Mouse (Mus musculus) heart, postnatal 4 days (tissue): ENCODE measurements around the gene Tfcp2. TPM values are rescaled to one million over a fixed set of nuclear protein-coding genes. Genes with fewer than 3 reads are reported as not detected.
"Not testable (repeated sequence)": the region's sequence is repeated elsewhere in the genome, so short reads cannot be mapped to it uniquely, and the experiment has no call there.

ENCODE experiments used
- DNase-seq: peaks from one replicate; pipeline ENCODE4 v3.0.0; 2021
- total RNA-seq, 2 experiments: library from RNA; stranded (reverse); gene quantifications; 2 replicates each; pipeline ENCODE4 v1.2.3; 2021

The Tfcp2 gene
- total RNA-seq, 2 experiments from 2014 or later, result 14.4 to 14.6 TPM

DNA sequence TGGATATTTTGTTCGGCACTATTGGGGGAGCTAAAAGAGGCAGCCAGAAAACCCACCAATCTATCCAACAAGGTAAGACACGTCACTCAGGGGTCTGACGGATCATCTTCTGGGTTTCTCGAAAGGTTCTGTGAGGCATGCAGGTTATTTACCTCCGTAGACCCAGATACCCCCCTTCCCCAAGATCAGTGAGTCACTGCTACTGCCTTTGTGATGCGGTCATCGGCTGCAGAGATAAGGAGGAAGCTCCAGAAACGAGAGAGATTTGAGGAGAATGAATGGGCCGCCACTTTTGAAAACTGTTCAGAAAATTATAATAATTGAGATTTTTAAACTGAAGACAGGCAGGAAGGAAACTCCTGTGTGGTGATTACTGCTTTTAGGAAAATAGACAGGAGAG lies 4.6 kb upstream of the Tfcp2 start:
- DNase-seq, result no peak

- peak; percentile 56 for DNase-seq
Observed at GRCm38 (mm10) chr15:100555965-100556364, 4.2 kb upstream of the Tfcp2 start.

- peak; percentile 31 for DNase-seq
Observed at GRCm38 (mm10) chr15:100550280-100550679, 1.5 kb downstream of the Tfcp2 start.

DNA sequence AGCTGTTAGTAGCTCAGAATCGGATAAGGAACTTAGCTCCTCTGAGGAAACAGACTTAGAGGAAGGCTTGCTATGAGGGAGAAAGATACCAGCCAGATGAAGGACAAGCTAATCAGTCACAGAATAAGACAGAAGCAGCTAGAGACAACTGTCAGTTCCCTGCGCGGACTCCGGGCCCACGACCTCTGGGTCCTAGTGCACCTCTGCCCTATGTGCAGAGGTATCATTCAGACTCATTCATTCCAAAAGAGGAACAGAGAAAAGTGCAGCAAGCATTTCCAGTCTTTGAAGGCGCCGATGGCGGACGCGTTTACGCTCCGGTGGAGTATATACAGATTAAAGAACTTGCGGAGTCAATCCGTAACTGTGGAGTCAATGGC lies 8.2 kb downstream of the Tfcp2 start:
- DNase-seq, result not testable (repeated sequence)

DNA sequence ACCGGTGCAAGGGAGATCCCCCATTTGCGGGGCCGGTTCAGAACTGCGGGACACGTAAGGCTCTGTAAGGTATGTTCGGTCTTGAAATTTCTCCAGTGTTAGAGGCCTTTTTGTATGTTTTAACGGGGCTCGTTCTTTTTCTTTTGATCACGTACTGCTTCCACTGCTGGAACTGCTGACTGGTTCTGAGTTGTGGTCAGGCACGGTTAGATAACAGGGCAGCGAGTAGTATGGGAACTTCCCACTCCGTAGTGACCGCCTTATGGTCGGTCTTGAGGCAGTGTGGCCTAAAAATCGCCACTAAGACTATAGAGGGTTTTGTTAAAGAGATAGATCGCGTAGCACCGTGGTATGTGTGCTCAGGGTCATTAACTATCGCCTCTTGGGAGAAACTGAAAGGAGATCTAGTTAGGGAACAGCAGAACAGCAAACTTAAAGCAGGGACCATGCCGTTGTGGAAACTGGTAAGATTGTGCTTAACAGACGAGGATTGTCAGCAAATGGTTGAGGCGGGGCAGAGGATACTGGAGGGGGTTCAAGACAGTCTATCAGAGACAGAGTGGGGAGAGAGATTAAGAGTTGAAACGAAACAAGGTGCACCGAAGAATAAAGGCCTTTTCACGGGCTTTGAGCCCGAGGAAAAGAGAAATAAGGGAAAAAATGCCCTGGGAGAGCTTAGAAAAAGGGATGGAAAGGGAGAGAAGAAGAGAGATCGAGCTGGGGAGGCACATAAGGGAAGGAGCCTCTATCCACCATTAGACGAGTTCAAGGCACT lies 8.7 kb downstream of the Tfcp2 start:
- DNase-seq, result not testable (repeated sequence)

- no peak for DNase-seq
Observed at GRCm38 (mm10) chr15:100541426-100541825, 10.4 kb downstream of the Tfcp2 start.

GRCm38 (mm10) chr15:100541001-100541400 lies 10.8 kb downstream of the Tfcp2 start:
- DNase-seq, result not testable (repeated sequence)

DNA sequence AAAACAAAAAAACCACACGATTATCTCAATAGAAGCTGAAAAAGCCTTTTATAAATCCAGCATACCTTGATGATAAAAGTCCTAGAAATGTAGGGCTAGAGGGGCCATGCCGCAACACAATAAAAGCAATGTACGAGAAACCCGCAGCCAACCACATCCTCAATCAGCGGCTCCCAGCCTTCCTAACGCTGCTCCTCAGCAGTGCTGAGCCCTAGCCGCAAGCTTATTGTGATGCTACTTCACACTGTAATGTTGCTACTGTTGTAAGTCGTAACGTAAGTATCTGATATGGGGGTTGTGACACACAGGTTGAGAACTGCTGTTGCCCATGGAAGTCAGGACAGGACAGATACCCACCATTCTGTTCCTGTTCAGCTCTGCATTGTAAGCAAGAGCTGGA lies 12.4 kb downstream of the Tfcp2 start:
- DNase-seq, result no peak

GRCm38 (mm10) chr15:100537913-100538312 lies 13.9 kb downstream of the Tfcp2 start:
- DNase-seq, result peak; percentile 19

- no peak for DNase-seq
Observed at GRCm38 (mm10) chr15:100527900-100528299, 23.9 kb downstream of the Tfcp2 start.

GRCm38 (mm10) chr15:100525405-100525804 lies 26.4 kb downstream of the Tfcp2 start:
- no peak for DNase-seq

GRCm38 (mm10) chr15:100520306-100520705 lies 31.5 kb downstream of the Tfcp2 start:
- no peak for DNase-seq

GRCm38 (mm10) chr15:100515121-100515520 lies 36.7 kb downstream of the Tfcp2 start:
- no peak for DNase-seq

GRCm38 (mm10) chr15:100513387-100513786 lies 38.4 kb downstream of the Tfcp2 start:
- no peak for DNase-seq

- no peak for DNase-seq
Observed at GRCm38 (mm10) chr15:100510072-100510471, 41.7 kb downstream of the Tfcp2 start.

DNA sequence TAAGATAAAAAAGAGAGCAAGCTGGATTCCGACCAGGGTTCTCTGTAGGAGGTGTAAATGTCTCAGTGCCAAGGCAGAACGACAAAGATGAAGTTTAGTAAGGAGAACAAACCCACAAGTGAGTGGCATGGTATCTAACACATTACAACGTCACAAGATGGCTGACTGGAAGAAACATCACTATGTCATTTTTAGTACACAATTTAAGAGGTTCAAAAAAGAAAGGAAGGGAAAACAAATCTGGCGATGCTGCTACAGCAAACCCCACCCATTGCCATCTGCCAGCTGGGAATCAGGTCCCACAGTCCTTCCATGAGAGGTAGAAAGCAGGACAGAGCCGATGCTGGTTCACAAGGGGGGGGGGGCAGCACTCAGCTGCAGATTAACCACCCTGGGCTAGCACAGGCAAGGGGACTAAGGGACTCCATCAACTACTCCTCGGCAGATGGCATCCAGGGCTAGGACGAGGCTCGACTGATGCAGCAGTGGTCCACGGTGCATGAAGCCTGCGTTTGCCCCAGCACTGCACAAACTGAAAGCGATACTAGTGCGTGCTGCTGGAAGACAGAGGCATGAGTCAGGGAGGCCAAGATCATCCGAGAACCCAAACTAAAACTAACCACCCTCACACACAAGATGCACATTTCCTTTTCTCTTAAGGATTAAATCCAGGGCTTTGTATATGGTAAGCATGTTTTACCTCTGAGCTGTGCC lies 43.2 kb downstream of the Tfcp2 start:
- DNase-seq, result no peak

- not testable (repeated sequence) for DNase-seq
Observed at GRCm38 (mm10) chr15:100499506-100499905, 52.3 kb downstream of the Tfcp2 start.

DNA sequence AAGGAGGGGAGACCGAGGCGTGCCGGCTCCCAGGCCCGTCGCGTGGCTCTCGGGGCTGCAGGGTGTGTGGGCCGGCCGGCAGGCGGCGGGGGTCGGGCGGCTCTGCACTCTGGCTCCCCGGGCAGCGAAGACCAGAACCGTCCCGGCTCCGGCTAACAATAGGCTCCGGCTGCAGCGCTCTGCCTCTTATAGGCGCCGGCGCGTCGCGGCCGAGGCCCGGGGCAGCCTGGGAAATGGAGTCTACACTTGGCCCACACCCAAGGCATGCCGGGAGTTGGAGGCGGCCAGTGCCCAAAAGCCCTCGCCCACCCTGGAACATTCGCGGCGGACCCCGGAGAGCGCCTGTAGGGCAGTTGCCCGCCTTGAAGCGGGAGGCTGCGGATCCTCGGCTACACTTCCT lies 56.7 kb downstream of the Tfcp2 start, which contains the start of gene Csrnp2:
Gene Csrnp2, minus strand, starts transcription at position 387 of the 400 bp plus-strand sequence.
- DNase-seq, result peak; percentile 96

- peak; percentile 64 for DNase-seq
Observed at GRCm38 (mm10) chr15:100494647-100495046, 57.2 kb downstream of the Tfcp2 start.

DNA sequence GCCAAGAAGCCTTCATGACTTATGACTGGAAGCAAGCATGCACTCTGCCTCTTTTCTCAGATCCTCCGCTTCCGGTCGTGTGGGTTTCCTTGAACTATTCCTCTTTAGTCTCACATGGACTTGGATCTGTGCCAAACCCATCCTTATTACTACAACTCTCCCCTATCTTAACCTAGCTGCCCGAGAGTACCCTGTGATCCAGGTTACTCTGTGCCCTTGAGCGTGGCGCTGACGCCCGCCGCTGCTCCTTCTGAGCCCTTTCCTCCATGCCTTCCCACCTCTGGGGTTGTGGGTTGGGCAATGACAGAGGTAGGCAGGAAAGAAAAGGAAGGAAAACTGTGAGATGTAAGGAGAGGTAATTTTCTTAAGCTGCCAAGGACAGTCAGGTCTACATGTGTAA lies 59.8 kb downstream of the Tfcp2 start:
- DNase-seq, result peak; percentile 12

DNA sequence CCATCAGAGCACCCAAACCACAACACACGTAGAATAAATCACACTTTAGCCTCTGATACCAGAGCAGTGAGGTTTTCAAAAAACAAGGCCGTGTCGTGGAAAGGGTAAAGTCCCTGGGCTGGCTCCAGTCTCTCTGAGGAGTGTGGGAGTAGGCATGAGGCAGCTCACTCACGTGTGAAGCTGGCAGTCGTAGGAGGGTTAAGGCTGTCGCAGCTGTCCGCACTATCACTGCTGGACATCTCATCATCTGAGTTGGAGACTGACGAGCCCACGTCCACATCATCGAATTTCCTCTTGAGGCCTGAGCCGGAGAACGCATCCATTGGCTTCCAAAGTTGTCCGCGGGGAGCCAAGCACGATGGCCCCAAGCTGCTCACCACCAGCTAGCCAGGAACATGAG lies 62.5 kb downstream of the Tfcp2 start:
- DNase-seq, result no peak

- DNase-seq, result not testable (repeated sequence)
Observed at GRCm38 (mm10) chr15:100488297-100488696, 63.5 kb downstream of the Tfcp2 start.

DNA sequence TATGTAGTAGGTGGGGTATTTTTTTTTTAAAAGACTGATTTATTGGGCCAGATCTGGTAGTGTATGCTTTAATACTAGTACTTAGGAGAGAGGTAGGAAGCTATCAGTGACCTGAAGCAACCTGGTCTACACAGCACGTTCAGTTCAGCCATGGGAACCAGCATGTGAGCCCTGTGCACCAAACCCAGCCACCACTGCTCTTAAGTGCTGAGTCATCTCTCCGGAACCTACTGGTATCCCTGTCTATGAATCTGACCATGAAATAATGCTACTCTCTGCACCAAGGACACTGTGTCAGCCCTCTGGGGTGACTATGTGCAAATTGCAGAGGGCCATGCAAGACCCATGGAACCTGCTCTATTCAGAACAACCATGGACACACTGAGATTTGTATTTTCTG lies 64.8 kb downstream of the Tfcp2 start:
- no peak for DNase-seq

DNA sequence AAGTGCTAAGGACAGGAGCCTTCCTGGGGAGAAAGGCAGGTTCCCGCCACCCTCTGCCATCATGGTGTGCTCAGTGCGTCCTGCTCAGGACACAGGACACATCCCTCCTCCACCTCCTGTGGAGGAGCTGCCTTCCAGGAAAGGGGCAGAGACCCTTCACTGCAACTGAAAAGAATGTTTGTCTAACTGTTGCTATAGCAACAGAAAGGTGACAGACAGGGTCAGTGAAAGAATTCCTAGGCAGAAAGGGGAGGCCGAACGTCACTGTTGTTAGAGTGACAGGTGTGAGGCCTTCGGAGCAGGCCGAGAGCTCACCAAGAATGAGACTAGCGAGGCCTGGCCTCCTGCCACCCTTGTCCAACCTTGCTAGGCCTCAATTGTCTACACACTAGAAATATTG lies 65.4 kb downstream of the Tfcp2 start:
- no peak for DNase-seq
